Mouse (Mus musculus): ENCODE results near the gene Zmym3. TPM values are rescaled to one million over a fixed set of nuclear protein-coding genes. Genes with fewer than 3 reads are reported as not detected.
A peak's percentile ranks its signal among the peaks of the same experiment; 100 is the strongest.

Zmym3 gene
- total and polyA plus RNA-seq, 3 experiments = 20.7 to 42.9 TPM; not detected in 1

GRCm38 (mm10) chrX:101448886-101449475 is 28.3 kb upstream of the Zmym3 start, which contains the start of gene Itgb1bp2:
Itgb1bp2 (plus strand) TSS chrX:101449088.
- H3K9ac ChIP-seq (ENCODE audit: control insufficient read depth, low read depth, low read length, poor library complexity, severe bottlenecking) = no peak within 1 kb of the TSS
- no peak within 1 kb of the TSS for H3K27ac ChIP-seq (ENCODE audit: control insufficient read depth, low read depth, low read length)
- no peaks in the 10 kb centered on the region for H3K79me2 ChIP-seq (ENCODE audit: control insufficient read depth, insufficient read depth, low read length, poor library complexity)
- no peak for DNase-seq (ENCODE audit: low read depth, low spot score)
- no peaks in the 10 kb centered on the region for H3K27me3 ChIP-seq (ENCODE audit: control insufficient read depth in 1 of 2, insufficient read depth in 2 of 2, low read length in 2 of 2)
- H3K36me3 ChIP-seq (ENCODE audit: control insufficient read depth in 1 of 2, insufficient read depth in 2 of 2, low read length in 2 of 2) = peaks cover 0 to 7% of the 10 kb centered on the region in 2 experiments; a peak in 2 of 4 replicates
- H3K4me1 ChIP-seq (ENCODE audit: control insufficient read depth in 1 of 2, insufficient read depth in 2 of 2, low read length in 2 of 2) = no peaks in the 10 kb centered on the region
- TF ChIP-seq POLR2AphosphoS2 (IDR thresholded peaks at IDR 0.05; ENCODE audit: low read length) (peak; percentile 74), GATA1 (IDR thresholded peaks at IDR 0.05; ENCODE audit: low read depth, low read length) (no peak)
- no peak within 1 kb of the TSS for H3K4me3 ChIP-seq (ENCODE audit: control insufficient read depth in 1 of 2, insufficient read depth in 1 of 2, low read depth in 2 of 2, low read length in 2 of 2)
- no peaks in the 10 kb centered on the region for H3K9me3 ChIP-seq (replicated peaks; ENCODE audit: insufficient read depth, low read length)

- Histone ChIP-seq H3K79me2 (ENCODE audit: control insufficient read depth, insufficient read depth, low read length, poor library complexity) (peaks cover 34% of the 10 kb centered on the region), H3K27ac (ENCODE audit: control insufficient read depth, low read depth, low read length) (peak overlapping the region; percentile 77)
- DNase-seq (ENCODE audit: low read depth, low spot score) = peak; percentile 63
These were observed 9.3 kb upstream of the Zmym3 start for GRCm38 (mm10) chrX:101429976-101430375.

GRCm38 (mm10) chrX:101429142-101429949 is 8.7 kb upstream of the Zmym3 start, which contains the start of gene Nono:
Nono (plus strand) TSS chrX:101429318.
- Histone ChIP-seq H3K4me1 (ENCODE audit: control insufficient read depth in 1 of 2, insufficient read depth in 2 of 2, low read length in 2 of 2) (peaks cover 0 to 10% of the 10 kb centered on the region in 2 experiments; a peak in 1 of 4 replicates), H3K9ac (ENCODE audit: control insufficient read depth, low read depth, low read length, poor library complexity, severe bottlenecking) (peak within 1 kb of the TSS; percentile 98), H3K36me3 (ENCODE audit: control insufficient read depth in 1 of 2, insufficient read depth in 2 of 2, low read length in 2 of 2) (peaks cover 5 to 26% of the 10 kb centered on the region in 2 experiments), H3K27me3 (ENCODE audit: control insufficient read depth in 1 of 2, insufficient read depth in 2 of 2, low read length in 2 of 2) (no peaks in the 10 kb centered on the region), H3K79me2 (ENCODE audit: control insufficient read depth, insufficient read depth, low read length, poor library complexity) (peaks cover 33% of the 10 kb centered on the region), H3K9me3 (replicated peaks; ENCODE audit: insufficient read depth, low read length) (no peaks in the 10 kb centered on the region), H3K4me3 (ENCODE audit: control insufficient read depth in 1 of 2, insufficient read depth in 1 of 2, low read depth in 2 of 2, low read length in 2 of 2) (peak within 1 kb of the TSS; percentile 65 to 96), H3K27ac (ENCODE audit: control insufficient read depth, low read depth, low read length) (peak within 1 kb of the TSS; percentile 99)
- DNase-seq (ENCODE audit: low read depth, low spot score) = peak; percentile 97
- TF ChIP-seq ZNF384 (IDR thresholded peaks at IDR 0.05; ENCODE audit: low read depth, low read length) (peak; percentile 91), MYC (IDR thresholded peaks at IDR 0.05; ENCODE audit: low read depth, low read length) (peak; percentile 57; the same call in 1 of the 2 replicates), TAL1 (IDR thresholded peaks at IDR 0.05; ENCODE audit: low read length) (no peak), GATA1 (IDR thresholded peaks at IDR 0.05; ENCODE audit: low read depth, low read length) (peak; percentile 93), UBTF (IDR thresholded peaks at IDR 0.05; ENCODE audit: borderline replicate concordance, insufficient read depth, low read depth, low read length) (no peak), CHD1 (IDR thresholded peaks at IDR 0.05; ENCODE audit: low read depth, low read length) (no peak), HCFC1 (IDR thresholded peaks at IDR 0.05; ENCODE audit: low read depth, low read length) (peak; percentile 81), E2F4 (IDR thresholded peaks at IDR 0.05; ENCODE audit: borderline replicate concordance, low read depth, low read length) (peak; percentile 61; the same call in 1 of the 2 replicates), ETS1 (IDR thresholded peaks at IDR 0.05; ENCODE audit: low read depth, low read length) (no peak), ZMIZ1 (IDR thresholded peaks at IDR 0.05; ENCODE audit: low read depth, low read length) (0 out of 2 replicates have a peak, but pooled peaks have one; percentile 62), SIN3A (IDR thresholded peaks at IDR 0.05; ENCODE audit: low read length) (peak; percentile 46), NELFE (IDR thresholded peaks at IDR 0.05; ENCODE audit: low read depth, low read length) (peak; percentile 64), MXI1 (IDR thresholded peaks at IDR 0.05; ENCODE audit: low read depth, low read length) (peak; percentile 54; the same call in 1 of the 2 replicates), EP300 (IDR thresholded peaks at IDR 0.05; ENCODE audit: low read depth in 1 of 2, low read length in 2 of 2) (no peak), TCF12 (IDR thresholded peaks at IDR 0.05; ENCODE audit: low read depth, low read length) (peak; percentile 47; the same call in 1 of the 2 replicates), POLR2A (IDR thresholded peaks at IDR 0.05; ENCODE audit: control insufficient read depth in 1 of 2, insufficient read depth in 1 of 2, low read depth in 1 of 2, low read length in 2 of 2, poor library complexity in 1 of 2) (peak; percentile 29 to 78; a peak in 1 of 4 replicates), KAT2A (conservative IDR thresholded peaks at IDR 0.05; ENCODE audit: low read depth, low read length) (peak; percentile 44; the same call in 1 of the 2 replicates), USF1 (IDR thresholded peaks at IDR 0.05; ENCODE audit: low read depth, low read length) (no peak), TBP (IDR thresholded peaks at IDR 0.05; ENCODE audit: low read depth, low read length) (peak; percentile 46), RCOR1 (IDR thresholded peaks at IDR 0.05; ENCODE audit: low read depth, low read length) (no peak)

More at GRCm38 (mm10) chrX:101429976-101430375, 9.3 kb upstream of the Zmym3 start:
- Histone ChIP-seq H3K27me3 (ENCODE audit: control insufficient read depth in 1 of 2, insufficient read depth in 2 of 2, low read length in 2 of 2) (no peaks in the 10 kb centered on the region), H3K4me1 (ENCODE audit: control insufficient read depth in 1 of 2, insufficient read depth in 2 of 2, low read length in 2 of 2) (peaks cover 0 to 10% of the 10 kb centered on the region in 2 experiments; a peak in 1 of 4 replicates), H3K9ac (ENCODE audit: control insufficient read depth, low read depth, low read length, poor library complexity, severe bottlenecking) (peak overlapping the region; percentile 98), H3K4me3 (ENCODE audit: control insufficient read depth in 1 of 2, insufficient read depth in 1 of 2, low read depth in 2 of 2, low read length in 2 of 2) (peak overlapping the region; percentile 65 to 96), H3K9me3 (replicated peaks; ENCODE audit: insufficient read depth, low read length) (no peaks in the 10 kb centered on the region), H3K36me3 (ENCODE audit: control insufficient read depth in 1 of 2, insufficient read depth in 2 of 2, low read length in 2 of 2) (peaks cover 5 to 26% of the 10 kb centered on the region in 2 experiments)
- TF ChIP-seq SIN3A (IDR thresholded peaks at IDR 0.05; ENCODE audit: low read length) (0 out of 2 replicates have a peak, but pooled peaks have one; percentile 2), ZNF384 (IDR thresholded peaks at IDR 0.05; ENCODE audit: low read depth, low read length) (no peak), ZC3H11A (IDR thresholded peaks at IDR 0.05; ENCODE audit: low read depth, low read length) (no peak), ETS1 (IDR thresholded peaks at IDR 0.05; ENCODE audit: low read depth, low read length) (no peak), ZMIZ1 (IDR thresholded peaks at IDR 0.05; ENCODE audit: low read depth, low read length) (no peak), MXI1 (IDR thresholded peaks at IDR 0.05; ENCODE audit: low read depth, low read length) (no peak)
